Mouse (Mus musculus) induced T-regulatory cell, adult 2 months (primary cell): Measurements from ENCODE around the gene Ecel1.

Experiments used
- DNase-seq: peaks from one replicate; pipeline ENCODE4 v3.0.0-alpha.2; 2012; ENCODE audit warnings: low read depth

Gene Ecel1

DNA sequence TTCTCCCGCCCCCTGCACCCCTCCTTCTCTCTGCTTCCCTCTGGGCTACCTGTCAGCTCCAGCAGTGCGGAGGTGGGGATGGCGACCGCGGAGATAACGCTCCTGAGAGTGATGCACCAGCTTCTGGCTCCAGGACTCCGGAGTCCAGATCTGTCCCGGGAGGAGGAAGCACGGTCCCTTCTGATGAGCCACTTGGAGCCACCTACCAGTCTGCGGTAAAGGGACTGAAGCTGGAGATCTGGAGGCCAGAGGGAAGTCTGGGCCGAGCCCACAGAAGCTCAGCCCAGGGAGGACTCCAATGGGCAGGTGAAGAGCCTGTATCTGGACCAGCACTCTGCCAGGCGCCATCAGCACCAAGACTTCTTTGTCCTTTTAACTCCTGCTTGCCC, at the start of gene Ecel1:
Gene Ecel1, minus strand, starts transcription at position 323 of the 389 bp plus-strand sequence.
- DNase-seq, result no peak

DNA sequence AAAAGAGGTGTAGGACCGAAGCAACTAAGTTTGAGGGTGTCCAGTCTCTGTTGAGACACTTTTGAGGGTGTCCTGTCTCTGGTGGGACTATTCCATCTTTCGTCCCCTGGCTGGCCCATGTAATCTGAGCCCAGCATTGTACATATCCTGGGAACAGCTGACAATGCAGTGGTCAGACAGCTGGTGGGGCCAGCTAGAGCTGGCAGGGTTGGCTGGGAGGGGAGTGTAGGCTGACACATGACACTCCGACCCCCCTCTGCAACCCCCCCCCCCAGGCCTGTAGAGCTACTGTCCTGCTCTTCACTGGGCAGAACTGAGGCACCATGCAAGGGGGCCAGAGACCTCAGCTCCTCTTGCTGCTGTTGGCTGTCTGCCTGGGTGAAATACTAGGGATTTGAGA, 49.2 kb upstream of the Ecel1 start:
- no peak for DNase-seq

DNA sequence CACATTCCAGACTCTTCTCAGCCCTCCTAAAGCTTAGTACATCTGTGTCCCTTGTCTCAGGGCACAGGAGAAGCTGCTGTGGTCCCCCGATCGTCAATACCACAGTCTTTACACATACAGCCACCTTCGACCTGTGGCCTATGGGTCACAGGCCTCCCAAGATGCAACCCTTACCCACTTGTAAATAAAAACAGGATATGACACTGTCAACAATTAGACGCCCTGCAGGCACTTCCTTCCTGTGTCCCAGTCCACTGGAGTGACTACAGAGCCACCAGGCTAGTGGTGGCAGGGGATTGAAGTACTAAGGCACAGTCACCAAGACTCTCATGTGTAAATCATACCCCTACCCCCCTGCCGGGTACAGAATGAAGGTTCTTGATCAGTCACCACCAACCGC, 48.7 kb upstream of the Ecel1 start:
- DNase-seq, result peak; percentile 46

DNA sequence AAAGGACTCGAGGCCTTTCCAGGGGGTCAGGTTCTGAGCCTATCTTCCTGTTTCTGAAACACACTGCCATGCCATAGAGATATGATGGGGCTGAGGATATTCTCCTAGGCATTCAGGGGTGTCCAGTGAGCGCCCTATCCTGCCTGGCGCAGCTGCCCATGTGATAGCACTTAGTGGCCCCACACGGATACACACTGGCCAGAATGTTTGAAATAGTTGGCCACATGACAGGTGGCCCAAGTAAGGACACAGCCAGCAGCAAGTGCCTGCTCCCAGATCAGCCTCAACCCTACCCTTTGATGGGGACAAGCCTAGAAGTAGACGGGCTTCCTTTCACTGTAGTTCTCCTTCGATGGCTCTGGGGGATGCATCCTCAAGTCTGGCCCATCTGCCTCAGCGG, 48.1 kb upstream of the Ecel1 start, which contains the start of gene Chrng:
Gene Chrng, plus strand, starts transcription at position 193 of the 400 bp plus-strand sequence.
- DNase-seq, result no peak

DNA sequence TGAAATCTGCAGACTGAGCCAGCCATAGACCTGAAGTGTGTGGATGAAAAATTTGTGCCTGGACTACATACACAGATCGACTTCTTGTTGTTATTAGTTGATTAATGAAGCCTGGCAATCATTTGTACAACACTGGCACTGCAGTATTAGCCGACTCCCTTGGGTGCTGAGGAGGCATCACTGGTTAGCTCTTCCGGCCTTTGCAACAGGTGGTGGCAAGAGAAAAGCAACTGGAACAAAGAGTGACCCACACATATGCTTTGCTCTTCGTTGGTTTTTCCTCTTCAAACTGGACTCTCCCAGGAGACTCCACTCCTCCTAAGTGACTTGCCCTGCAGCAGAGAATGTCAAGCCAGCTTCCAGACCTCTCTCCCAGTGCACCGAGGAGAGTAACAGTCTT, 47.5 kb upstream of the Ecel1 start:
- DNase-seq, result no peak

DNA sequence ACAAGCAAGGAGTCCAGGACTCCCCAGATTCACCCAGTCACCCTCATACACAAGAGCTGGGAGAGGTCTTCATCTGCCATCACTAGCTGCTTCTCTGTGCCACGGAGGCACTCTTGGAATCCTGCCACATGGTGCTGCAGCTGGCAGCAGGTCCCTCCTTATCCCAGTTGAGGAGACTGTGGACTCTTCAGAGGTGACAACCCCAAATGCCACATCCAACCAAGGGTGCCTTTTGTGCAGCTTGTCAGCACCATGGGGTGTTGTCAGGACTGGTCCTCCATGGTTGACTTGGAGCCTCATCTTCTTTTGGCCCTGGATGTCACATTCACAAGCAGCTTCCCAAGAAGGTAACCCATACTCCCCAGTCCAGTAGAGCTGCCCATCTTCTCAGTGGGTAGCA, 45.5 kb upstream of the Ecel1 start:
- no peak for DNase-seq

DNA sequence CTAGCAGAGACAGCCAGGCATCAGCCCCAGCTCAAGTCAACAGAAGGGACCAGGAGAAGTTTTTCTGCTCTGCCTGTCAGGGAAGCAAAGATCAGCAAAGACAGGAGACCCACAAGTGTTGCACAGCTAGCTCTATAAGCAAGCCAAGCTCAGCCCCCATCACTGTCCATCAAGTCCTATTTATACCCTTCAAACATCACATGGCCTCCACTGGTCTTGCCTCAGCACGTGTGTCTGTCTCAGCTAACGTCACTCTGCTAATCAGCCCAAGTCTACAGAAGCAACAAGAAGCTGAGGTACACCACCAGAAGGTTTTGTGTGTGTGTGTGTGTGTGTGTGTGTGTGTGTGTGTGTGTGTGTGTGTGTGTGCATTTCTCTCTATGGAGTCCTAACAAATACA, 44.5 kb upstream of the Ecel1 start:
- DNase-seq, result no peak

DNA sequence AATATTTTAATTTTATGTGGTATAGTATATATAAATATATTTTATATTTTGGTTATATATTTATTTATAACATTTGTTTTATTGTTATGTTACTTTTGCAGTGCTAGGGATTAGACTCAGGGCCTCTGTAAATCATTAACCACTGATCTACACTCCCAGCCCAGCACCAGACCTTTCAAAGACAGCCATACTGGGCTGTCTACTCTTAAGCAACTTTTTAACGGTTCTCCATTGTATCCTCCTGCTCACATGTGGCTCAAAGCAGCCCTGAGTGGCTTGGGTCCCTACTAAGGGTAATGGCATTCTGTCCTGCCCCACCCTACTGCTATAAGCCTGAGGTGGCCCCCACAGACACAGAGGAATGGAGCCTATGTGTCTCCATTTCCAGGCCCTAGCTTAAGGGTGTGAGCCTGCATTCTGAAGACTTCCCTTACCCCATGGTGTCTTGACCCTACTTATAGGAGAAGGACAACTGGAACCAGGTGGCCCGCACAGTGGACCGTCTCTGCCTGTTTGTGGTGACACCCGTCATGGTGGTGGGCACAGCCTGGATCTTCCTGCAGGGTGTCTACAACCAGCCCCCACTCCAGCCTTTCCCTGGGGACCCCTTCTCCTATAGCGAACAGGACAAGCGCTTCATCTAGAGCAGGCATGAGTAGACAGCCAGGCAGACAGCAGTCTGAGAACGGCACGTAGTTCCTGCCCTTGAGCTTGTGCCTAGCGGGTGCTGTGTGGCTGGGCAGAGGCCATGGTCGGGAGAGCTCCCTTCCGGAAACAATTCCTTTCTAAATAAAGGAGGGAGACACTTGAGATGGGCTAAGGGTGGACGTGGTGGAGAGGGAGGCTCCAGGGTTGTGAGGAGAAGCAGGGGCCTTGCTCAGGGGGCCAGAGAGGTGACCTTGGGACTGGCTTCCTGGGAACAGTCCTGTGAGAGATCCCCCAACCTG, 42.1 kb upstream of the Ecel1 start:
- no peak for DNase-seq

DNA sequence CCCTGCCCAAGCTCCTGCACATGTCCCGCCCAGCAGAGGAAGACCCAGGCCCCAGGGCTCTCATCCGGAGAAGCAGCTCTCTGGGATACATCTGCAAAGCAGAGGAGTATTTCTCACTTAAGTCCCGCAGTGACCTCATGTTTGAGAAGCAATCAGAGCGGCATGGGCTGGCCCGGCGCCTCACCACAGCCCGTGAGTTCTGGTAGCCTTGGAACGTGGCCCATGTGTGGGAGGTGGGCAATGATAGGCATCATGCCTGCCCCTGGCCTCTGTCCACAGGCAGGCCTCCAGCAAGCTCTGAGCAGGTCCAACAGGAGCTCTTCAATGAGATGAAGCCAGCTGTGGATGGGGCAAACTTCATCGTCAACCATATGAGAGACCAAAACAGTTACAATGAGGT, 41.0 kb upstream of the Ecel1 start:
- no peak for DNase-seq

DNA sequence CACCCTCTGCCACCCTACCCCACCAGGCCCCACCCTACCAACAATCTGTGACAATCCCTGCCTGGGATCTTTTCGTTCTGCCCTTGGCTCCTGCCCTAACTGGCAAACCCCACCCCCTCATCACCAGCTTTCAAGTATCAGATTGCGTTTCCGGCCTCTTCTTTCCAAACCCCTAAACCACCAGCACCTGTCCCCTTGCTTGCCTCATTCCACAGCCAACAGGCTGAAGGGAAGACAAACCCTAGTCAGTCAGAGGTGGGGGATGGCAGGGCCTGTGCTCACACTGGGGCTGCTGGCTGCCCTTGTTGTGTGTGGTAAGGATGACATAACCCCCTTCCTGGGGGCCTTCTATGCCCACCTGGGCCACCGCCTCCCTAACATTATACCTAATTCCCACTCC, 34.1 kb upstream of the Ecel1 start, which contains the start of gene Chrnd:
Gene Chrnd, plus strand, starts transcription at position 179 of the 400 bp plus-strand sequence.
- DNase-seq, result no peak

DNA sequence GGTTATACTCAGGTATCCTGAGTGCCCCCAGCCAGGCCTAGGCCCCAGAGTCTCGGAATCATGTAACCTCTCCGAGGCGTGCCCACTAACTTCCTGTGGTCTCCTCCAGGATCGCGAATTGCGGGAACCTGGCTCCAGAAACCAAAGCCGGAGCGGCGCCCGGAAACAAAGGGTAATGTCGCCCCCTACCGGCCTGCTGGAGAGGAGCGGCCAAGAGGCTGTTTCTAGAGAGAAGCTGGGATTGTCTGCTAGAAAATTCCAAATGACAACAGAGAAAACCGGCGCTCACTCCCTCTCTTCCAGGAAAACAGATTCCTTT, 30.7 kb upstream of the Ecel1 start:
- DNase-seq, result peak; percentile 79

DNA sequence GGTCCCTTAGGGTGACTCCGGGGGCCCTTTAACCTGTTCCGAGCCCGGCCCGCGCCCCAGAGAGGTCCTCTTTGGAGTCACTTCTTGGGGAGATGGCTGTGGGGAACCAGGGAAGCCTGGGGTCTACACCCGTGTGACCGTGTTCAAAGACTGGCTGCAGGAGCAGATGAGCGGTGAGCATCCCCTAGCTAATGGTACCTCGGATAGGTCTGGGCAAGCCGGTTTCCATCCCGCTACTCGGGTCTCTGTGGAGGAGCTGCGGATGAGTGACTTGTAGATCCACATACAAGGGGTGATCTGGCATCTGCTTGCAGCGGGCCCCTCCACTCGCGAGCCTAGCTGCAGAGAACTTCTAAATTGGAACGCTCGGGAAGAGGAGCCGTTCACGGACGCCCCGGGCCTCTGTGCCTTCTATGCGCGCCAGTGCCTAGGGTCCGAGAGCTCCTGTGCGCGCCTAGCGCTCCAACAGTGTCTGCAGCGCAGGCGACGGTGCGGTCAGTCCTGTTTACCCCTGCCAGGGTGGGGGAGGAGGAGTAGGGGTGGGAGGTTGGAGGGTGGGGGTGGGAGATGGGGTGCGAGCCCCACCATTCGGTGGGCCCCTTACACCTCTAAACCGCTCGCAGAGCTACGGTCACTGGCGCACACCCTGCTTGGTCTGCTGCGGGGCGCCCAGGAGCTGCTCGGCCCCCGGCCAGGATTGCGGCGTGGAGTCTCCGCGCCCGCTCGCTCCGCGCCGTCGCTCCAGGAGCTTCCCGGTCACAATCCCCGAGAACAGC, 30.1 kb upstream of the Ecel1 start:
- DNase-seq, result peak; percentile 29

DNA sequence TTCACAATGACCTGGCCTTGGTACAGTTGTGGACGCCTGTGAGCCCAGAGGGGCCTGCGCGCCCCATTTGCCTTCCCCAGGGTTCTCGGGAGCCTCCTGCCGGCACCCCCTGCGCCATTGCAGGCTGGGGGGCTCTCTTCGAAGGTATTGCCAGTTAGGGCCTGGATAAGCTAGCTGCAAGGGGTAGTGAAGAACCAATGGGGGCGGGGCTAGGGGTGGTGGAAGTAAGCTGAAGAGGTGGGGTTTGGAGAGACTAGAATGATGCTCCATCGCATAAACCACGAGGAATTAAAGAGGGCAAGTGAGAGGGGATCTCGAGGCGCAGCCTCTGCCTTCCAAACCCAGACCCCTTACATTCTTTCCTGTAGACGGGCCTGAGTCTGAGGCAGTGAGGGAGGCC, 29.2 kb upstream of the Ecel1 start:
- peak; percentile 37 for DNase-seq

DNA sequence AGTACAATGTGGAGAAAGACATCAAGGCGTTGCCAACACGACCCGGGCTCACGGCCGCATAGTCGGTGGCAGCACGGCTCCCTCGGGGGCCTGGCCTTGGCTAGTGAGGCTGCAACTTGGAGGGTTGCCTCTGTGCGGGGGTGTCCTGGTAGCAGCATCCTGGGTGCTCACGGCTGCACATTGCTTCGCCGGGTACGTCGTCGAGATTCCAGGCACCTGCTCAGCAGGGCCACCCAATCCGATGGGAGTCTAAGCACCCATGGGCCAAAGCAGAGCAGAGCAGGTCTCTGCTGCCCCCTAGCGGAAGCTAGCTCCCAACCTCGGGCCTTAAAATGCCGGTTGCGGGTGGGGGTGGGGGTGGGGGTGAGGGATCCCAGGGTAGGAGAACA, 28.4 kb upstream of the Ecel1 start:
- DNase-seq, result peak; percentile 86

DNA sequence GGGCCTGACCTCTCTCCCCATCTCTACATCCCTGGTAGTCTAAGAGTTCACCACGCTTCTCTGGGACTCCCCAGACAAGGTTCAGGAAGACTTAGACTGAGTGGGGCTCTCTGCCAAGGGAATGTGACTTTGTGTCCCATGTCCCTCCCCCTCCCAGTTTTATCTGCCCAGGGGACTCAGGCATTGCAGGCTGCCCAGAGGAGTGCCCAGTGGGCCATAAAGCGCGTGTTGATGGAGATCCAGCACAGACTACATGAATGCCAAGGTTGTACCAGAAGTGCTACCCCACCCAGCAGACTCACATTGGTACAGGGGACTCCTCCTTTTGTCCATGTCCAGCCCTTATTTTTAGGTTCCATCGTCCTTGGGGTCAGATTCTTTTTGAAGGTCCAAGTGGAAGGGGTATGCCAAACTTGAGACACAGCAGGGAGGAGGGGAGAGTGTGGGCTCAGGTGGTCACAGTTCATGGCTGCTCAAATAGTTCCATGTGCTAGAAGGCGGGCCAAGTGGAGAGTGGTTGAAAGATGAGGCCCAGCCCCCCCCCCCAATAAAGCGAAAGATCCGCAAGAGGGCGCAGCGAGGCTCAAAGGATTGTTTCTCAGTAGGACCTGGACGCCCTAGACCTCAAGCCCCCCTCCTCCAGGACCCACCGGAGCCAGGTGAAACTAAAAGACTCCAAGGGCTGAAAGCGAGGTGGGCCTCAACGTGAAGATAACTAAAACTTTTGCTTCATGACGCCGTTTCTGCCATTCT, 27.9 kb upstream of the Ecel1 start:
- DNase-seq, result no peak

DNA sequence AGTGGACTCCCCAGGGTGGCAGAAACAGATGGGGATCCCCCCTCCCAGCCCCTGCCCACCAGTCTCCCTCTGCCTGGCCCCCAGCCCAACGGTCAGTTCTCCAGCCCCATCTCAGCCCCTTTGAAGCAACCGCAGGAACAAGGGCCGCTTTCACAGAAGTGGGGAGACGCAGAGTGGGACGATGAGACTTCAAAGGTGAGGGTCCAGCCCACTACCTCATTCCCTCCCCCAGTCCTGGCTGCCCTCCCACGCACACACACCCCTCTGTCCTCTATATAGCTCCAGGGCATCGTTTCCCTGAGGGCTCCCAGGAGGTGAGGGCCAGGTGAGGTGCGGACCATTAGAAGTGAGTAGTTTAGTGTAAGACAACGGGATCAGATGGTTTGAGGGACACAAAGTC, 26.7 kb upstream of the Ecel1 start, which contains the start of gene Prss56:
Gene Prss56, plus strand, starts transcription at position 301 of the 400 bp plus-strand sequence.
- no peak for DNase-seq

DNA sequence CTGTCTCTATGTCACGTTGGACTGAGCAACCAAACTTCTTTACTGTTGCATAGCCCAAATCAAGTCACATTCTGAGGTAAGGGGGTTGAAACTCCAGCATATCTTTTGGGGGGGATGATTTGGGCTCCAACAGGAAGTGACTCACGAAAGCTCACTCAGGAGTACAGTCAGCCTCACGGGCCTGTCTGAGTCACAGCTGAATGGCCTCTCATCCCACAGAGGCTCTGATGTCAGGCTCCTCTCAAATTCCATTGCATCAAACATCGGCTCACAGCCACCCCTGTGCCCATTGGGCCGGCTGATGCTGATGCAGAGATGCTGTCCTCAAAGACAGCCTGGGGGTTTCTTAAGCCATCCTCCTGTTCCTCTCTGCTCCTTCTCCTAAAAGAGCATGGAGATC, 24.6 kb upstream of the Ecel1 start:
- DNase-seq, result peak; percentile 48

DNA sequence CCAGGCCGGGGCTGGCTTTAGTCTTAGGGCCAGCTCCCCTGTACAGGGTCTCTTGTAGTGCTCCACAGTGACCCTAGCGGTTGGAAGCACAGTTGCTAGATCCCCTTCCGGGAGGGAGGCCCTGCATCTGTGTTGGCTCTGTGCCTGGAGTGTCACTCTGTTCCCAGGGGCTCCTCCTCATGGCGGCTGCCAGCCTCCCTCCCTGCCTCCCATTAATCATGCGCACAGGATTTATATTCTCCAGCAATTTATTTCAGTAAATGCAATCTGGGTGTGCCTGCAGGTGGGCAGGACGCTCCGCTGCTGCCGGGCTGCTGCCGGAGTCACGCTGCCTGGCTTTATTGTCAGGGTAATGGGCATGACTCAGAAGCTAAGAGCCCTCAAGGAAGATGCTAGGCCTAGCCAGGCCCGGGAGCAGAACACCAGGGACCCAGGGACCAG, 19.6 kb upstream of the Ecel1 start:
- DNase-seq, result no peak

DNA sequence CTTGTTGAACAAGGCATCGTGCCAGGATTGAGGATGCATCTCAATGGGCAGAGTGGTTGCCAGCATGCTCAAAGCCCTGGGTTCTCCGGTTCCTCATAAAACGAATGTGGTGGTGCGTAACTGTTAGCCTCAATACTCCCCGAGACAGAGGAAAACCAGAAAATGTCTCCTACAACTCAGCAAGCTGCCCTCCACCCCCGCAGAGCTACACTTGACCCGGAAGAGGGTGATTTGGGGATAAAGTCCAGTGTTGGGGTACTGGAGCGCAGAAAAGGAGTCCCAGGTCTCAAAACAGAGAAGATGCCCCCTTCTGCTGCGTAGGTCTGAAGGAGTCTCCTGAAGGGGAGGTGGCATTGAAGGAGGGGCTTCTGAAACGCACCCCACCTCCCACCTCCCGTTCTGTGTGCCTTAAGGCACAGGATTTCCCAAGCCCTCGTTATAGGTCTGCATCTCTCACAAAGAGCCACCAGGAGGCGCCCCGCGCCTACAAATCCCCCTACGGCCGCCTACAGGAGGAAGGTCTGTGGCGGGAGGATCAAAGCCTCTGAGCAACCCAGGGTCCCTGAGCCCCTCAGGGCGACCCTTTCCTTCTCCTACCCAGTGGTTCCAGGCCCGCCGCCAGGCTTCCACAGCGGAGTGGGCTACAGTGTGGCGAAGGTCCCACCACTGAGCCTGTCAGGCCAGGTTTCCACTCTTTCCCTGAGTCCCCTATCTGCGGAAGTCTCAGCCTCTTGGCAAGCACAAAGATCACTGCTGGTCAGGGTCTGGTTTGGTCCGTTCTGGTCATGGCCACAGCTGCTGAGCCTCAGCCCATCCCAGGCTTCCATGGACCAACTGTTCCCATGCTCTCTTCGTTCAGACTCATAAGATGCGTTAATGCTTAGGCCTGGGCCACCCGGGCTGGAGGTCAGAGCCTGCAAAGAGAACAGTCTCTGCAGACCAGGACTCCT, 18.0 kb upstream of the Ecel1 start:
- DNase-seq, result peak; percentile 76

DNA sequence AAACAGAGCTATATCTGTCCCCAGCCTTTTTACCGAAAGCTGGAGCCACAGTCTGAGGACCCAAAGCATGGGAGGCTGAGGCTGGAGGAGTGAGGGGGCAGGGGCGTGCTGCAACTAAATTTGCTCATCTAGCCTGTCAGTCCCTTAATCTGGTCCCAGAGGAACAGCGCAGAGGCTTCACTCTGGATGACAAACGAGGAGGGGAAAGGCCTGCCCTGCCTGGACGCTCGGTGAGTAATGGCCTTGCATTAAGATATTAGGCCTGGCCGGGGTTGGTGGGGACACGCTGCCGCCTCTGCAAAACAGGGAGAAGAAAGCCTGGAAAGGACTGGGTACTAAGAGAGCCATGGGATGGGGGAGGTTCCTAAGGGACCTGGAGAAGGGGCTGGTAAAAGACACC, 16.0 kb upstream of the Ecel1 start:
- no peak for DNase-seq

DNA sequence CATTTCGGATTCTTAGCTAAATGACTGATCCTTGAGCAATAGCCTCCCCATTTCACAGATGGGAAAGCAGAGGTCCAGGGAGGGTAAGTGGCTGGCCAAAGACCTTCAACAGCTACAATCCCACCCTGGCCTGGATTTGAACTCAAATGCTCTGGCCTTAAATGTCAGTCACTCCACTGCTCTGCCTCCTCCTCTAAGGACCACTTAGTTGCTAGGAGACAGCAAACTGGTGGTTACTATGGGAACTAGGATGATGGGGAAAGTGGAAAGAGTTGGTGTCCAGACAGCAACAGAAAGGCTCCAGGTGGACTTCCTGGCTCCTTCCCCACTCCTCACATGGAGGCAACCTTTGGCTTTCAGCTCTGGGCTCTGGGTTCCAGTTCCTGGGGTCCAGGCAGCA, 15.0 kb upstream of the Ecel1 start:
- no peak for DNase-seq
